Mouse (Mus musculus): Measurements from ENCODE around the gene Ybx3.

The Ybx3 gene

GRCm38 (mm10) chr6:131383713-131384330, 4.5 kb downstream of the Ybx3 start:
- no peak for DNase-seq

- DNase-seq = no peak
Measured at GRCm38 (mm10) chr6:131382984-131383337, 5.3 kb downstream of the Ybx3 start.

- DNase-seq = no peak
Measured at GRCm38 (mm10) chr6:131382232-131382983, 5.9 kb downstream of the Ybx3 start.

- no peak for DNase-seq
Measured at GRCm38 (mm10) chr6:131378858-131379428, 9.3 kb downstream of the Ybx3 start.

- no peak for DNase-seq
Measured at GRCm38 (mm10) chr6:131377378-131377777, 10.9 kb downstream of the Ybx3 start.

GRCm38 (mm10) chr6:131374594-131375340, 13.5 kb downstream of the Ybx3 start:
- DNase-seq = no peak

GRCm38 (mm10) chr6:131373160-131373559, 15.1 kb downstream of the Ybx3 start:
- no peak for DNase-seq

- no peak for DNase-seq
Measured at GRCm38 (mm10) chr6:131370767-131371166, 17.5 kb downstream of the Ybx3 start.

GRCm38 (mm10) chr6:131369866-131370616, 18.2 kb downstream of the Ybx3 start:
- no peak for DNase-seq

- no peak for DNase-seq
Measured at GRCm38 (mm10) chr6:131367101-131367500, 21.2 kb downstream of the Ybx3 start.

- DNase-seq = no peak
Measured at GRCm38 (mm10) chr6:131364353-131364752, 23.9 kb downstream of the Ybx3 start.

- DNase-seq = no peak
Measured at GRCm38 (mm10) chr6:131362987-131363765, 25.1 kb downstream of the Ybx3 start.

- no peak for DNase-seq
Measured at GRCm38 (mm10) chr6:131360693-131361092, 27.6 kb downstream of the Ybx3 start.

- DNase-seq = no peak
Measured at GRCm38 (mm10) chr6:131359543-131359942, 28.7 kb downstream of the Ybx3 start.

- DNase-seq = no peak
Measured at GRCm38 (mm10) chr6:131354913-131355312, 33.4 kb downstream of the Ybx3 start.

- DNase-seq = peak; percentile 81 to 84
Measured at GRCm38 (mm10) chr6:131353352-131353919, 34.8 kb downstream of the Ybx3 start, which contains the start of gene Styk1. Styk1 (minus strand) TSS chr6:131353597.

GRCm38 (mm10) chr6:131347026-131347425, 41.2 kb downstream of the Ybx3 start:
- DNase-seq = no peak

GRCm38 (mm10) chr6:131344346-131344745, 43.9 kb downstream of the Ybx3 start:
- DNase-seq = no peak

GRCm38 (mm10) chr6:131340082-131340481, 48.2 kb downstream of the Ybx3 start:
- DNase-seq = no peak

- DNase-seq = no peak
Measured at GRCm38 (mm10) chr6:131339309-131339708, 49.0 kb downstream of the Ybx3 start.

GRCm38 (mm10) chr6:131338787-131339186, 49.5 kb downstream of the Ybx3 start:
- no peak for DNase-seq
